Mouse (Mus musculus) liver, adult 2 months (tissue): Measurements from ENCODE around the gene Gast.

Experiments used
- CTCF ChIP-seq: fragments of 200-500 bp; IDR thresholded peaks from 2 replicates; pipeline ENCODE4 v1.5.1; 2011; ENCODE audit warnings: low read depth, low read length, control low read depth
- POLR2A ChIP-seq: fragments of 200-500 bp; IDR thresholded peaks from 2 replicates; pipeline ENCODE4 v1.6.1; 2011; ENCODE audit warnings: low read length, control low read depth; ENCODE audit not compliant: insufficient read depth; ENCODE audit errors: extremely low read depth

DNA sequence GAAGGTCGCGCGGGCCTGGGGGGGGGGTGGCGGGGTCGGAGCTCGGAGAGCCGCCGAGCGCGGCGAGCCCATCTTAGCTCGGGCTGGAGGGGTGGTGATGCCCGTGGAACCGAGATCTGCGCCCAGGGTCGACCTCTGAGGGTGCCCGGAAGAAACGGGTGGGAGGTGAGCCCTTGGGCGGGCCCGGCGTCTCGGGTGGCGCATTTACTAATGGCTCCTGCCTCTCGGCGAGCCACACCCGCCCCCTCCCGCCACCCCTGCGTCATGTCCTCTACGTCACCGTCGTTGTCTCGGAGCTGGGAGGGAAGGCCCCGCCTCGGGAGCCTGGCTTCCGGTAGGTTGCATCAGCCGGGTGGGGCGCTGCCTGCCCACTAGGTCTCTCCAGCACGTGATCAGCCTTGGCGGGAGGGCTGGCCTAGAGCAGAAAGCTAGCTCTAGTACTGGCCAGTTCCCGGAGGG, 14.0 kb upstream of the Gast start:
- TF ChIP-seq POLR2A (peak; percentile 47; the same call in 1 of the 2 replicates), CTCF (no peak)
